Mouse (Mus musculus): ENCODE measurements around the gene Cnpy2.

Cnpy2 gene

GRCm38 (mm10) chr10:128368402-128369217 is 46.4 kb downstream of the Cnpy2 start, which contains the start of gene Coq10a:
Gene Coq10a (minus strand): TSS chr10:128368997.
- DNase-seq (ENCODE audit: low read depth, low spot score) = peak; percentile 84

GRCm38 (mm10) chr10:128369218-128369543 is 46.9 kb downstream of the Cnpy2 start:
- DNase-seq (ENCODE audit: low read depth, low spot score) = no peak

- no peak for DNase-seq (ENCODE audit: low read depth, low spot score)
Observed at GRCm38 (mm10) chr10:128369599-128369998, 47.3 kb downstream of the Cnpy2 start.

GRCm38 (mm10) chr10:128370021-128370420 is 47.8 kb downstream of the Cnpy2 start:
- no peak for DNase-seq (ENCODE audit: low read depth, low spot score)

- peak; percentile 52 for DNase-seq (ENCODE audit: low read depth, low spot score)
Observed at GRCm38 (mm10) chr10:128370601-128371000, 48.3 kb downstream of the Cnpy2 start.

DNA sequence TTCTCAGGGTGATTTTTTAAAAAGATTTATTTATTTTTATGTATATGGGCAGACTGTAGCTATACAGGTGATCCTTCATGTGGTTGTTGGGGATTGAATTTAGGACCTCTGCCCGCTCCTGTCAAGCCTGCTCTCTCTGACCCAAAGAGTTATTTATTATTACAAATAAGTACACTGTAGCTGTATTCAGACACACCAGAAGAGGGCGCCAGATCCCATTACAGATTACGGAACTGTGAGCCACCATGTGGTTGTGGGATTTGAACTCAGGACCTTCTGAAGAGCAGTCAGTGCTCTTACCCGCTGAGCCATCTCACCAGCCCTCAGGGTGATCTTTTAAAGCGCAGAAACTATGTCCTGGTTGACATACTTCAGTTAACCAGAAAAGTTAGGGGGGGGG is 49.9 kb downstream of the Cnpy2 start:
- no peak for DNase-seq (ENCODE audit: low read depth, low spot score)

- no peak for DNase-seq (ENCODE audit: low read depth, low spot score)
Observed at GRCm38 (mm10) chr10:128372989-128373748, 50.9 kb downstream of the Cnpy2 start.

DNA sequence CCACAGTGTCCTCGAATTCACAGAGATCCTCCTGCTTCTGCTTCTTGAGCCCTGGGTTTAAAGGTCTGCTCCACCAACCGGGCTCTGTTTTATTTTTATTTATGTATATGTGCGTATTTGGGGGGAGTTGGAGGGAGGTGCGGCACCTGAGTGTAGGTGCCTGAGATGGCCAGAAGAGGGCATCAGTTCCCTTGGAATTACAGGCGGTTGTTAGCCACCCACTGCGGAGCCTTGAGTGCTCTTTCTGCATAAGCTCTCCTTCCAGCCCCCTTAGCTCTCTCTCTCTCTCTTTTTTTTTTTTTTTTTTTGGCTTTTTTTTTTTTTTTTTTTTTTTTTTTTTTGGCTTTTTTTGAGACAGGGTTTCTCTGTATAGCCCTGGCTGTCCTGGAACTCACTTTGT is 52.1 kb downstream of the Cnpy2 start:
- DNase-seq (ENCODE audit: low read depth, low spot score) = peak; percentile 18

DNA sequence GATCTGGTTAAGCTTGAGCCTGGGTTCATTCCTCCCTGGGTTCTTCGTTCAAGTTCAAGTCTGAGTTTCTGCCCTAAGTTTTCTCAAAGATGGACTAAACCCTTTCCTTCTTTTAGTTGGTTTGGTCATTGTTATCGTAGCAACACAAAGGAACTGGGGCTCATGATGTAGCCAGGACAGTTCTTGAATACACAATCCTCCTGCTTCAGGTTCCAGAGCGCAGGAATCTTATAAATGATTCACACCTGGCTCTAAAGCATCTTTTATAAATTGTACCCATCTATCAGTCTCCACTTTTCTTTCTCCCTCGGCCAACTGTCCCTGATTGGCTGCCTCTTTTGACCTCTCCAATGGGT is 53.8 kb downstream of the Cnpy2 start:
- no peak for DNase-seq (ENCODE audit: low read depth, low spot score)

DNA sequence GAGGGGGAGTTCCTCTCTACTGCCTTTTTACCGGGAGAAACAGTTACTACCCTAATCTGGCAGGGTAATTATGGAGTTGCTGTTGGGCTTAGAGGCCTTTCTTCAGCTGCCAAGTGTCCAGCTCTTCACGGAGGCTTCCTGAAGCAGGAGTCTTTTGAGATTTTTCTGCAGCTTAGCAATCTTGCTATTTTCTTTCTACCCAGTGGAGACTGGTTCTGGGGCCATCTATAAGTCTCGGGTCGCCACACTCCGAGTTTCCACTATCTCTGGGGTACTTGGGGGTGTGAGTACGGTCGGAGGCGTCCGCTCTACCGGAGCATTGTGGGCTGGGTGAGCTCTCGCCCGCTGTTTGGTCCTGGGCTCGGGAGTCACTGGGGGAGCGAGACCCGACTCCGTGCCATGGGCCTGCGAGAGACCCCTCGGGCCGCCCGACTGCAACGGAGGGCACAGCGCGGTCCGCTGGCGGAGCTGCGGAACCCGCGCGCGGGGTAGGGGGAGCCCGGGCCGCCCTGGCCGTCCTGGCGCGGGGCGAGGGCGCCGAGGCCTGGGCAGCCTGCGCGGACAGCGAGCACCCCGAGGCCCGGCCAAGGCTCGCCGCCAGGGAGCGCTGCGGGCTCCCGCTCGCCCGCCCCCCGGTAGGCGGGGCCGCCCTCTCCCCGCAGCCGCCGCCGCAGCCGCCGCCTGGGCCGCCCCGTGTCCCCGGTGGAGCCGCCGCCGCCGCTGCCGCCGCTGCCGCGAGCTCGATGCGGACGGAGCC is 54.4 kb downstream of the Cnpy2 start, which contains the start of gene Ankrd52:
TSS of gene Ankrd52 (plus strand) at position 661 of the 757 bp plus-strand sequence.
- DNase-seq (ENCODE audit: low read depth, low spot score) = peak; percentile 67
